Comparison of ENCODE assay signal across 9 mouse cellular contexts in the genomic region with DNA sequence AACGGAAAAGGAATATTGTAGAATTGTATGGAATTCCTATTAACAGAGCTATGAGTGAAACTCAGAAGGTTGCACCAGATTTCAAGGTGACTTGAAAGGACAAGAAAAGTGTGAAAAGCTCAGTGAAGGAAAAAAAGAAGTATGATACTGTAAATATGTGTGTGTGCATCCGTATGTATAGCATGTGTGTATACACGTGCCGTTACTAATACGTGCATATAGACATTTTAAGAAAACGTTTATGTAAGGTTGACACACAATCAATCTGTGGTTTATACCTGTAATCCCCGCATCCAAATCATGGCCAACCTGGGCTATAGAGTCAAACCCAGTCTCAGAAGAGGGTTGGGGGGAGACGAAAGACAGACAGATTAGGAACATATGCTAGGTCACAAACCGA. TPM values are rescaled to one million over a fixed set of nuclear protein-coding genes. Genes with fewer than 3 reads are reported as not detected.
DNase-seq lines count a peak whose midpoint lies in the region; ATAC-seq and TF ChIP-seq lines count a peak whose summit lies in the region.
"Had no signal": no experiment of that assay in that cellular context is flagged by ENCODE, and none has a peak within 500 bp of the region (broad histone marks: within the 10 kb centered on the region; RNA-seq: fewer than 3 reads in every experiment).

No protein-coding gene starts in this region.

- WGBS in kidney, embryonic 15.5 days, result 23% methylated on average over 9 of the region's 9 CpGs
- WGBS in hindbrain, postnatal 0 days, result 22% methylated on average over 9 of the region's 9 CpGs
- WGBS in midbrain, embryonic 16.5 days, result 25% methylated on average over 9 of the region's 9 CpGs

- H3K36me3 ChIP-seq in kidney, embryonic 15.5 days, result no peaks in the 10 kb centered on the region
- H3K36me3 ChIP-seq in hindbrain, postnatal 0 days (ENCODE audit: insufficient read depth, low read length), result no peaks in the 10 kb centered on the region
- no peaks in the 10 kb centered on the region for H3K36me3 ChIP-seq in midbrain, embryonic 16.5 days (ENCODE audit: control insufficient read depth, insufficient read depth, low read length)

- H3K4me2 ChIP-seq in kidney, embryonic 15.5 days, result peak overlapping the region; percentile 82
- peak overlapping the region; percentile 91 for H3K4me2 ChIP-seq in hindbrain, postnatal 0 days (ENCODE audit: low read depth, low read length)
- peak overlapping the region; percentile 93 for H3K4me2 ChIP-seq in midbrain, embryonic 16.5 days (ENCODE audit: low read length)

- DNase-seq in kidney, postnatal 14 days, result no peak
- no peak for DNase-seq in hindbrain, postnatal 0 days (ENCODE audit: low spot score)
- no peak for DNase-seq in thymus, postnatal 4 days
- no peak for DNase-seq in thymus, postnatal 25 days
- no peak for DNase-seq in ovary, postnatal 14 days (ENCODE audit: low spot score)

- ATAC-seq in kidney, embryonic 15.5 days (replicated peaks; ENCODE audit: low FRiP score), result no peak
- peak; percentile 8; the same call in 1 of the 2 replicates for ATAC-seq in hindbrain, postnatal 0 days
- peak; percentile 54; the same call in 1 of the 2 replicates for ATAC-seq in midbrain, embryonic 16.5 days

- TF ChIP-seq CTCF in cortical plate, adult 2 months (IDR thresholded peaks at IDR 0.05; ENCODE audit: extremely low read depth, insufficient read depth, low read length), result no peak
- TF ChIP-seq CTCF in hindbrain, postnatal 0 days (IDR thresholded peaks at IDR 0.05; ENCODE audit: low read depth), result no peak

- TF ChIP-seq POLR2A in cortical plate, adult 2 months (IDR thresholded peaks at IDR 0.05; ENCODE audit: extremely low read depth, insufficient read depth, low read length), result no peak

- peaks cover 23% of the 10 kb centered on the region for H3K4me1 ChIP-seq in kidney, embryonic 15.5 days
- H3K4me1 ChIP-seq in cortical plate, adult 2 months (ENCODE audit: control insufficient read depth, insufficient read depth, low read length), result peaks cover 3% of the 10 kb centered on the region
- H3K4me1 ChIP-seq in hindbrain, postnatal 0 days (ENCODE audit: insufficient read depth, low read length), result peaks cover 12% of the 10 kb centered on the region; the same call in 1 of the 2 replicates
- peaks cover 22% of the 10 kb centered on the region for H3K4me1 ChIP-seq in midbrain, embryonic 16.5 days (ENCODE audit: control insufficient read depth, insufficient read depth, low read length)

- H3K9me3 ChIP-seq in kidney, embryonic 15.5 days (replicated peaks), result no peaks in the 10 kb centered on the region
- no peaks in the 10 kb centered on the region for H3K9me3 ChIP-seq in hindbrain, postnatal 0 days (ENCODE audit: low read length)
- H3K9me3 ChIP-seq in midbrain, embryonic 16.5 days (replicated peaks; ENCODE audit: control insufficient read depth, low read length, poor library complexity, severe bottlenecking), result no peaks in the 10 kb centered on the region

- no peaks in the 10 kb centered on the region for H3K27me3 ChIP-seq in kidney, embryonic 15.5 days
- no peaks in the 10 kb centered on the region for H3K27me3 ChIP-seq in hindbrain, postnatal 0 days (ENCODE audit: insufficient read depth, low read length)
- H3K27me3 ChIP-seq in midbrain, embryonic 16.5 days (ENCODE audit: control insufficient read depth, insufficient read depth, low read depth, low read length), result no peaks in the 10 kb centered on the region; the same call in 1 of the 2 replicates

- H3K27ac ChIP-seq in kidney, embryonic 15.5 days, result peak overlapping the region; percentile 99
- no peak overlapping the region for H3K27ac ChIP-seq in cortical plate, adult 2 months (ENCODE audit: insufficient read depth, low read length)
- peak overlapping the region; percentile 93 for H3K27ac ChIP-seq in hindbrain, postnatal 0 days
- H3K27ac ChIP-seq in midbrain, embryonic 16.5 days (ENCODE audit: low read length), result peak overlapping the region; percentile 99

- peak overlapping the region; percentile 76 for H3K9ac ChIP-seq in kidney, embryonic 15.5 days
- H3K9ac ChIP-seq in hindbrain, postnatal 0 days (replicated peaks; ENCODE audit: low read length), result peak overlapping the region; percentile 87
- peak overlapping the region; percentile 97 for H3K9ac ChIP-seq in midbrain, embryonic 16.5 days (ENCODE audit: low read depth, low read length)

- H3K4me3 ChIP-seq in kidney, embryonic 15.5 days (replicated peaks), result peak overlapping the region; percentile 72
- peak overlapping the region; percentile 48 for H3K4me3 ChIP-seq in cortical plate, adult 2 months (ENCODE audit: insufficient read depth, low read length)
- peak overlapping the region; percentile 92 for H3K4me3 ChIP-seq in hindbrain, postnatal 0 days (ENCODE audit: low read length)
- peak overlapping the region; percentile 100 for H3K4me3 ChIP-seq in midbrain, embryonic 16.5 days (ENCODE audit: low read depth, low read length)

RNA-seq across cellular contexts. Expression of a gene that starts 0.4 kb away (rescaled TPM):
- 36.8 and 37.7 TPM in 2 replicates for polyA plus RNA-seq in kidney, embryonic 15.5 days (2015; fragmentation: Nextera tagmentation; extraction: Ambion mirVana)
- polyA plus RNA-seq in cortical plate, adult 2 months (2012; rRNA removed), result 112 TPM in 2 replicates
- total RNA-seq in hindbrain, postnatal 0 days (2014; rRNA removed), result 57.3 and 66.7 TPM in 2 replicates
- polyA plus RNA-seq in hindbrain, postnatal 0 days (2015; fragmentation: Nextera tagmentation; extraction: Ambion mirVana), result 63.0 and 63.6 TPM in 2 replicates
- polyA plus RNA-seq in midbrain, embryonic 16.5 days (2015; fragmentation: Nextera tagmentation; extraction: Ambion mirVana), result 80.2 TPM in 2 replicates

RNA-seq across cellular contexts. Expression of a gene that starts 0.7 kb away (rescaled TPM):
- 0.40 and 0.59 TPM in 2 replicates for polyA plus RNA-seq in kidney, embryonic 15.5 days (2015; fragmentation: Nextera tagmentation; extraction: Ambion mirVana)
- polyA plus RNA-seq in cortical plate, adult 2 months (2012; rRNA removed), result 0.08 and 0.17 TPM in 2 replicates
- 0.18 TPM in 1 of 2 replicates, not detected in the other for total RNA-seq in hindbrain, postnatal 0 days (2014; rRNA removed)
- 0.54 and 0.58 TPM in 2 replicates for polyA plus RNA-seq in hindbrain, postnatal 0 days (2015; fragmentation: Nextera tagmentation; extraction: Ambion mirVana)
- polyA plus RNA-seq in midbrain, embryonic 16.5 days (2015; fragmentation: Nextera tagmentation; extraction: Ambion mirVana), result 0.51 and 0.63 TPM in 2 replicates
- total RNA-seq: hematopoietic stem cell, adult 5-6 weeks had no signal

RNA-seq across cellular contexts. Expression of a gene that starts 29.4 kb away (rescaled TPM):
- 0.06 TPM in 1 of 2 replicates, not detected in the other for polyA plus RNA-seq in kidney, embryonic 15.5 days (2015; fragmentation: Nextera tagmentation; extraction: Ambion mirVana)
- 2.0 TPM in 2 replicates for polyA plus RNA-seq in cortical plate, adult 2 months (2012; rRNA removed)
- 0.05 and 0.07 TPM in 2 replicates for total RNA-seq in hindbrain, postnatal 0 days (2014; rRNA removed)
- 0.04 and 0.08 TPM in 2 replicates for polyA plus RNA-seq in hindbrain, postnatal 0 days (2015; fragmentation: Nextera tagmentation; extraction: Ambion mirVana)
- polyA plus RNA-seq in midbrain, embryonic 16.5 days (2015; fragmentation: Nextera tagmentation; extraction: Ambion mirVana), result 0.08 and 0.14 TPM in 2 replicates
- total RNA-seq: hematopoietic stem cell, adult 5-6 weeks had no signal

Comparison
In these comparisons a context has a peak if more than half of its experiments do, and no peak if none do; other contexts are left out.
1. H3K4me3 ChIP-seq: peak in every context shown above with its lines; median percentile 100 in midbrain, embryonic 16.5 days; 92 in hindbrain, postnatal 0 days; 72 in kidney, embryonic 15.5 days; 48 in cortical plate, adult 2 months.